Mouse (Mus musculus) cerebral cortex, adult 2 months (tissue): ENCODE data around the gene Rbfox1.

Source experiments
- WGBS: fragments of 180-500 bp; shearing (Covaris S2); methylation state at CpG from one replicate; pipeline ENCODE4 v1.1.7; 2018; 5-methylcytosine and 5-hydroxymethylcytosine counted together

Rbfox1 gene

DNA sequence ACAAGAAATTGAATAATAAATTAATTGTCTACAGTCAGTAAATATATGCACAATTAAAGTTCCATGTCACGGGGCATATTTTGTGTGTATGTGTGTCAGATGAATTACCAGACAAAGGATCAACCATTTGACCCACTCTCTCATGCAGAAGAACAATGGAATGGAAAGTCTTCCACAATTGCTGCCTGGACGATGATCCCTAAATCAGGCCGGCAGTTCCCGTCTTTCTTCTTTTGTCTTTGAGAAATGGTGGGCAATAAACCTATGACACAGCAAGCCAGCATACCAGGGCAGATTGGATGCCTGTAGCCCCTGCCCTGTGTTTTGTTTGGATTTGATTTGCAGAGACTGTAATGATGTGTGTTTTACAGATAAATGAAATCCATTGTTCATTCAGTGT is 362.4 kb downstream of the Rbfox1 start:
- WGBS: 75% methylated on average over 4 of the region's 4 CpGs

DNA sequence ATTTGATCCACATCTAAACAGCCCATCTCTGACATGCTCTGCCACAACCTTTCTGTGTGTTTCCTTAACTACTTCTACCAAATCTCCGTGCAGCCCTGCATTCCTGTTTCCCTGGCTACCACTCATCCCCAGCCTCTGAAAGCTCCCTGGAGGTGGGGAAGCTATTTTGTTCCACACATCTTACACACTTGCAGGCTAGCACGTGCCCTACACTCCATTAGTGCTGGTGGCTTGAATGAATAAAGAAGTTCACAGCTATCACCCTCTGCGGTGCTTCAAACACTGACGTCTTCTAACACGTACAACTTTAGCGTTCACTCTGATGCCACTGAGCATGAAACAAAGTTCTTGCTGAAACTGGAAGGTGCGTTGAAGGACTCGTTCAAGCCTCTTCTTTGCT is 379.4 kb downstream of the Rbfox1 start:
- 51% methylated on average over 8 of the region's 8 CpGs for WGBS

DNA sequence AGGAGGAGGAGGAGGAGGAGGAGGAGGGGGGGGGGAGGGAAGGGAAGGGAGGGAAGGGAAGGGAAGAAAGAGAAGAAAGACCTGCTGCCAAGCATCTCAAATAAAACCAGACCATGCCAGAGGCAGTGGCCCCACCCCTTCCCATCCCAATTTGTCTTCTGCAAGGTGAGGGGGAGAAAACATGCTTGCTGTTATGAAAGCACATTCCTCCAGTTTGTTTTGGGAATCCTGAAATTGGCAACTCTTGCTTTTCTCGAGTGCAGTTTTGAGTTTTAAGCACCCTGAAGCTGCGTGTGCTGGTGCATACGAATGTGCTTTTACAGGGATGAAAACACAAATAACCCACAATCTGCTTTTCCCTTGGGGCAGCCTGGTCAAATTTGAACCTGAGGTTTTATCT is 380.5 kb downstream of the Rbfox1 start:
- WGBS: 47% methylated on average over 3 of the region's 3 CpGs

DNA sequence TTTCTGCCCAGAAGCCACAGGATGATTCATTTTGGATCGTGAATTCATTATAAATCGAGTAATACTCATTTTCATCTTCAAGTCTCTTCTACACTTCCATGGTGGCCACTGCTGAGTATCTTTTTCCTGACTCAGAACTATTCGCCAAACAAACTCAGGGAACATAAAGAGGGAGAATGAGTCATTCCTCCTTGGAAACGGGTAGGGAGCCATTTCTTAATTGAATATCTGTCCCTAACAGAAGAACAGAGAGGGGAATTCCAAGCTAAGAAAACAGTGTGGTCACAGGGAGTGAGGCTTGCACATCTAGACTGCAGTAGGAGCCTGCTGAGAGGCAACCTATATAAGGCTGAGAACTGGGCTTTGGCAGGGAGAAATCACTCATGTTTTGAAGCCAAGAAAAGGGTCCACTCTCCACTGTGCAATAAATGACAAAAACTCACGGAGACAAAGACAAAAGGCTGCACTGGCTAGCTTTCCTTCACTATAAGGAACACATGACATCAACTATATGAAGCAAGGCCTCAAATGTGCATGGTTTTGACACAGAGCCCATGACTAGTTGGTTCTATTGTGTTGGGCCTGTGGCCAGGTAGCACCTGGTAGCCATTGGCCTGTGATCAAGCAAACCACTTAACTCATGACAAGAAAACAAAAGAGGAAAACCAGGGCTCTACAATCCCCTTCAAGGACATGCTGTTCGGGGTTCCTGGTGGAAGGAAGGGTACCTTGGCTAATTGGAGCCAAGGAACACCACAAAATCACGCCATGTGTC is 386.6 kb downstream of the Rbfox1 start:
- WGBS: 58% methylated on average over 7 of the region's 7 CpGs

DNA sequence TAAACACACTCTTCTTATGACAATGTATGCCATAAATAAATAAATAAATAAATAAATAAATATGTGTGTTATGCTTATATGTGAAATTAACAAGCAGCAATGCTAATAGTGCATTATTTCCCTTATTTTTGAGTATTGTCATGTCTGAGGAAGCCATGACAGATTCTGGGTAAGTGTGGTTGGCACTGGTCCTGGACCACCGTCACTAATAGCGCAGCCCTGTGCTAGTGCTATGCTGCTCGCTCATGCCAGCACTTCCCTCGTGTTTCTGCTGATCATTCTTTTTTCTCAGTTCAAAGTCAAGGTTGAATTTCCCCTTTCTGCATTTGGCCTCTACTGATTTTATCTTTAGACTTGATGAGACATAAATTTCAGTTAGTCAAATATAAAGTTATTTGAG is 398.3 kb downstream of the Rbfox1 start:
- 61% methylated on average over 4 of the region's 4 CpGs for WGBS

DNA sequence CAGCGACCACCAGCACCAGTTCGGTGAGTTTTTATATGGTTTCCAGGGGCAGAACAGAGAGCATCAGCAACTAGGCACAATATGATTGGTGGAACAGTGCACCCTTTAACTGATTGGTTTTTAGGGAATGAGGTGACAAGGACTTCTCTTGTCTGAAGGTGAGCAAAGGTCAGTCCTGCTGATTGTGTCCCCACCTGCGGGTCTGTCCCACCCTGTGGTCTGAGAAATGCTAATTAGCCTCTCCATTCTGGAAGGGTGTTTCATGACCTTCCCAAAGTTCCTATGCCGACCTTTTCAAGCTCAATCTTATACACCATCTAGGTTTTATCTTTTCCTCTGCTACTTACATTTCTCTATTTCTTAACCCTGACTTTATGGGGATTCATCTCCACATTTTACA is 399.2 kb downstream of the Rbfox1 start:
- 58% methylated on average over 4 of the region's 4 CpGs for WGBS

DNA sequence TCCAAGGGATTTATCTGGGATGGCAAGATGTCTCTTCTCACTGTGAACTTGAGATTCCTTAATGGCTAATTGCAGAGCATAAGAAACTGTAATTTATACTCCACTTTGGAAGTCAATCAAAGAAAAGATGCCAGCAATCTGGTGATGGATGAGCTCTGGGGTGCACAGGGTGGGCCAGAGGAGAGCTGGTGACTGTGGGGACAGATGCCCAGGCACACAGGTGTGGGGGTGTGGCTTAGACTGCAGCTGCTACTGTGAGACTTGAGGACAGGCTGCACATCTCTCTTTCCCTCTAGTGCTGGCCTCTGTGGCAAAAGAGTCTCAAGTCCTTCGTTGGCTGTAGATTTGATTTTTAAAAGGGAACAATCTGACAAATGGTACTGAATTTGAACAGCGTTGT is 402.5 kb downstream of the Rbfox1 start:
- WGBS: 52% methylated on average over 2 of the region's 2 CpGs

DNA sequence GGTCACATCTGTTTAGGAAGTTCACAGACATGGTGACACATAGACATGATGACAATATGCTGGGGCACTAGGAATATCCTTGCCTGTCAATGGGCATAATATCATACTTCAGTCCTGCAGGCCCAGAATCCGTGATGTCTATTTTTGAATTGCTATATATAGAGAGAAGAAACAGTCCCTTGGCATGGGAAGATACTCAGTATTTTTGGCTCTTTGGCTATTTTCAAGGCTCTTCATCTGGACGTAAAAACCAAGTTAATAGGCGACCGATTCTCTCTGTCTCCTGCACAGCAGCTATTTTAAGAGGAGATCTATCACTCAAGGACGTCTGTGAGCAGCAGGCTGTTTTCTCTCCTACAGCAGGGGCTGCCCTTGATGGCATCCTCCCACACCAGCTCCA is 415.0 kb downstream of the Rbfox1 start:
- 34% methylated on average over 5 of the region's 5 CpGs for WGBS

DNA sequence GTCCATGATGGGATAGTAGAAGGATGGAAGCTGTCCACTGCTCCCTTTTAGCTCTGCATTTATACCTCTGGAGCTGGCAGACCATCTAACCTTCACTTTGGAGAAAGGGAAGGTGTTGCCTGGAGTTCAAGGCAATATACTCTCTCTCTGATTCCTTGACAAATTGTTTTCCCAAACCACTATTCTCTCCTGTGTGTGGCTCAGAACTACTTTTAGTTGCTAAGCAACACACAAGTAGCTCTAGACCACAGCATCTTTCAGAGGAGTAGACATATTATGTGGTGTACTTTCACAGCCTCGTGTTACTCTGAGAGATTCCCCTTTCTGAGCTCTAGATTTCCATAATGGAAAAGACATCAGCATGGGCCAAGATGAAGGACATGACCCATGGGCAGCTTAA is 417.9 kb downstream of the Rbfox1 start:
- WGBS: 29% methylated on average over 1 of the region's 1 CpGs

DNA sequence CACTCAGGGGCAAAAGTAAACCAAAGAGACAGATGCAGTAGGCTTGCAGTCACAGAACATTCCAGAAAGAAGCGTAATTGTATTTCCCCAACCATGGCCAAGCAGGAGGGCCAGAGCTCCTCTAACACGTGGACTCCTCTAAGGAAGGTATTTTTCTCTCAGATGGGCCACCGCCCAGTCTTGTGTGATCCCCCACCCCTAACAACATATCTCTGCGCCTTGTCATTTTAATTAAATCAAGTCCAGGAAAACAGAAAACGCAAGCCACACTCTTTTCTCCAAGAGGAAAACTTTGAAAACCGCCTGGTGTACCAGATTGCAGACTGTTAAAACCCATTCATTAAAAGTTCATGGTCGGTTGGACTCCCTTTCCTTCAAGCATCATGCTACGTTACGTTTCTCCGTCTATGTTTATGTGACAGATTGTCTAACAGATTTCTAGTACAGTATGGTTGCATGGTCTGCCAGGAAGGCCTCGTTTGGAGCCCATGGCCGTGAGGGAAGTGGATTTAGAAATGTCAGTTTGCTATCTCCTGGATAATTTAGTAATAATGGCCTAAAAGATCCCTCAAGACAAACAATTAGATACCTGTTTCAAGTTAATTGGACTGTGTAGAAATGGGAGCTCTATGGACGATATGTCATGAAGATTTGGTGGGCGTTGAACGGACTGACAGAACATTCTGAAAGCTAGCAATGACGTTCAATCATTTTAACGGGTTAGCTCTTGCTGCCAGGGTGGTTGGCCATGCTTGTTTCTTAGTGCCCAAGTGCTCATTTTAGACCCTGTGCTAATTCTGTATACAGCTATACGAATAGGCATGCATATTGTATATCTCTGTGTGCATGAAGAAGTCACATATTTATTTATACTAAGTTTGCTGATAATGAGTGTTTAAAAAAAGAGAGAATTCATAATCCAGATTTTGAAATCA is 425.9 kb downstream of the Rbfox1 start:
- WGBS: 62% methylated on average over 18 of the region's 18 CpGs

DNA sequence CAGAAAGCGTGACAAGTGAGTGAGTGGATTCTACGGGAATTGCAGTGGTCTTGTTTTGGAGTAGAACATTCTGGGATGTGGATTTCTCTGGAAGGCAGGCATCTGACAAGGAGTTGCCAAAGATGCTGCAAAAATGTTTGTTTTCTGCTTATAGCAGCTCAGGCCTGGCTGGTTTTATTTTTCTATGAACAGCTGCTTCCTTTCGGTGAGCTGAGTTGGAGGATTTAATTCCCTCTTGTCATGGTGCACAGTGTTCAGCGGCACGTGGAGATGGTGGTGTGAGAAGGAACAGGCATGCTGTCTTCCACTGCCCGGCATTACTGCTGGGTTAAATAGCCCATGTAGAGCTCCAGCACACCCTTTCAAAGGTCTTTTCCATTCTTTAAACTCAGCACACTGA is 428.5 kb downstream of the Rbfox1 start:
- WGBS: 43% methylated on average over 6 of the region's 6 CpGs

DNA sequence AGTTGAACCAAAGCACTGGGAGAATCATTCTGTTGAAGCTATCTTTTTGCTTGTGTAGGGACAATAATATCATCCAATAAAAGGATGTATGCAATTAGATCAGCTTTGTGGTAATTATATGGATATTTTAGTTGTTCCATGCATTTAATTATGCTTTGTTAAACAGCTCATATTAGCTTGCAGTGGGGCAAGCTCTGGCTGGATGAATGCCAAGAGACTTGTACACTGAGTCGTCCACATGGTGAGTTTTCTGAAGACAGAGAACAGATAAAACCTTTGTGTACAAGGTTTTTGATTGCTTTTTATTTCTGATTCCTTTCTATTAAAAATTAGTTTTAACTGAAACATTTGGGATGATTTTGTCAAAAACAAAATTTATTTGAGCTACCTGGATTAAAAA is 439.7 kb downstream of the Rbfox1 start:
- 47% methylated on average over 1 of the region's 1 CpGs for WGBS

DNA sequence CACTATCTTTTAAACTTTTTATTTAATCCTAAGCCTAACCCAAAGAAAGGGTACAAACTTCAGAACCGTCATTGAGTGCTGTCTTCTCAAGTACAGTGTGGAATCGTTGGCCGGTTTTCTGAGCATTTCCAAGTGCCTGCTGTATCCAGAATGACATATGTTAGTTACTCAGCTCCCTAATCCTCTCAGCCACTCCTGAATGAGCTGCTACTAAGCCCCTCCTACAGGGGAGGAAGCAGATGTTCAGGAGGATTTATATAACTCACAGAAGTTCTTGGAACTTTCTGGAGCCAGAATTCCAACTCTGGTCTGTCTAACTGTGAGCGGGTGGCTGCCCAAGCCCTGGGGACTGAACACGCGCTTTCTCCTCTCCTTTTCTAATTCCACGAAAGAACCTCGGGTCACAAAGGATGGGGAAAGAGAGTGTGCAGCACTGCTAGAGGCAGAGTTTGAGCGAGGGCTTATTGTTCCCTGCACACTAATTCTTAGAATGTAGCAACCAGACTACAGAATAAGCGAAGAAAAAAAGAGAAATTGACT is 446.3 kb downstream of the Rbfox1 start:
- 36% methylated on average over 10 of the region's 10 CpGs for WGBS

DNA sequence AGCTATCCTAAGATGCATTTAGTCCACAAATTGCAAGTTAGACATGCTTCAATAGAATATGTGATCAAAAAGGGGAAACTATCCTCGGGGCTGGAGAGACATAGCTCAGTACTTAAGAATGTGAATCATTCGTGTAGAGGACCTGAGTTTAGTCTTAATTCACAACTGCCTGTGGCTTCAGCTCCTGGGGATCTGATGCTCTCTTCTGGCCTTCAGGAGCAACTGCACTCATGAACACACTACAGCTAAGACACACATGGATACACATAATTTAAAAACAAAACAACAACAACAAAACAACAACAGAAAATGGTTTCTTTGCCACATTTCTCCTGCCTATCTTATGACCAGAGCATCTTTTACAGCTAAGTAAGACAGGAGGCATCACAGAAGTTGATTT is 448.1 kb downstream of the Rbfox1 start:
- 47% methylated on average over 2 of the region's 2 CpGs for WGBS

DNA sequence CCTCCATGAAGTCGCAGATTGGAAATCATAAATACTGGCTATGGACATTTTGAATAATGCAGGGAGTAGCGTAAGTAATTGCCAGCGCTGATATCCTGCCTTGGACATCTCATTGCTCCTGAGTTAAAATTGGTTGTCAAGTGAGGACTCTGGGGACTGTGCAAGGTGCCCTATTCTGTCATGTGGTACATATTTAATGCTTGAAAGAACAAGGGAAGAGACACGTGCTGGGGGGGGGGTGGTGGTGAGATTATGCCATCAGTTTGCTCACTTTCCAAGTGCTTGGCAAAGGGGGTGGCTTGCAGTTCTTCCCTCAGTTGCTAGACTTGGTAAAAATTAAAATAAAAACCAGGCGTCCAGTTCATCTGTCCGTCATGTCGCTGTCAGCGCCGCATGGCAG is 462.9 kb downstream of the Rbfox1 start:
- WGBS: 27% methylated on average over 9 of the region's 9 CpGs

DNA sequence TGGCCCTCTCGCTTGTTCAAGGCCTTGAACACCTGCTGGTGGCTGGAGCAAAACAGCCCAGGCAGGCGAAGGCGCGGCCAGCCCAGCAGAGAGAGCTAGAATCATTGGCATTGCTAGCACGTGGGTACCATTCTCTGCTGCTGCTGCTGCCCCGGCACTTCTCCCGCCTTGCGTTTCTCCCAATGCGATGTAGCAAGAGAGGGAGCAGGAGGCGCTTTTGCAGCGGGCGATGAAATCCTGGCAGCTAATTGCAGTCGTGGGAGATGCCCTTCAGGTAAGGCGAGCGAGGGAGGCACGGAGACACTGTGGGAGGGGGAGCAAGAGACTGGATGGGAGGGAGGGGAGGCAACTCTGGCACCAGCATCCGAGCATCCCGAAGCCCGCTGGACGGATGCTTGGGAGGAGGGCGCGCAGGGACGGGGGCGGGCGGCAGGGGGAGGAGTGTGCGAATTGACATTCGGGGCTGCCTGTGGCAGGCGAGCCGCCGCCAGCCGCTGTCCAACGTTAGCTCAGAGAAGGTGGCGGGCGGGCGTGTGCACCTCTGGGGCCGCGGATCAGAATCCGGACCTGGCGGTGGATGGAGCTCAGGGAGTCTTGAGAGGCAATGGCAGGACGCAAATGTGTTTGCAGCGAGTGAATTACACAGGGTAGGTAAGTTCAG is 463.6 kb downstream of the Rbfox1 start:
- 2% methylated on average over 39 of the region's 41 CpGs for WGBS

DNA sequence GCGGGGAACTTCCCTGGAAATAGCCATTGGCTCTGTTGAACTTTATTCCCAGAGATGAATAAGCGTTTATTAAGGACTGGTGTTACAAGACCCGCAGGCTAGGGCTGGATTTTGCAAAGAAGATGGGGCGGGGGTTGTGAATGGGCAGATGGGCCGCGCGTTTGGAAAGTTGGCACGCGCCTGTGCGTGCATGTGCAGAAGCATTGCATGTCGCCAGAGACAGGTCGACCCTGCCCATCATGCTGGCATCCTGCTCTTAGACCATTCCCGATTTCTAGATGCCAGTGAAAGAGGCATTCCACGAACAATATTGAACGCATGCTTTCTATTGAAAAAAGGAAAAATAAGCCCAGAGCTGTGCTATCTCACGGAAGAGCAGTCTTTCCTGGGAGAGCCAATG is 464.2 kb downstream of the Rbfox1 start:
- 8% methylated on average over 16 of the region's 16 CpGs for WGBS

DNA sequence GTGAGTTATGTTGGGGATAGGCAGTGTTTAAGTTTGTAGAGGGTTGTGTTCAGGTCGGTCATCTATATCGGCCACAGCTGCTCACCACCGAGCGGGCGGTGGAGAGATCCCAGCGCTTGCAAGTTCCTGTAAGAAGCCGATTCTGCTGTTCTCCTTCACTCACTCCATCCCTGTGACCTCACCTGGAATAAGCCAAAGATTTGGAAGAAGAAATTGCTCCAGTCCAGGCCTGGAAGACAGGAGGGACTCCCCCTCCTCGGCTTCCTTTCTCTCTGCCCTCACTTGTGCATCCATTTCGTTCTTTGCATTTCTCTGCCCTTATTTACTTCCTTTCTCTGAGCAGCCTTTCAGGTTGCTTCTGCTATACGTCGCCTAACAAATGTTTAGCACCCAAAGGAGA is 465.1 kb downstream of the Rbfox1 start:
- 51% methylated on average over 11 of the region's 11 CpGs for WGBS

DNA sequence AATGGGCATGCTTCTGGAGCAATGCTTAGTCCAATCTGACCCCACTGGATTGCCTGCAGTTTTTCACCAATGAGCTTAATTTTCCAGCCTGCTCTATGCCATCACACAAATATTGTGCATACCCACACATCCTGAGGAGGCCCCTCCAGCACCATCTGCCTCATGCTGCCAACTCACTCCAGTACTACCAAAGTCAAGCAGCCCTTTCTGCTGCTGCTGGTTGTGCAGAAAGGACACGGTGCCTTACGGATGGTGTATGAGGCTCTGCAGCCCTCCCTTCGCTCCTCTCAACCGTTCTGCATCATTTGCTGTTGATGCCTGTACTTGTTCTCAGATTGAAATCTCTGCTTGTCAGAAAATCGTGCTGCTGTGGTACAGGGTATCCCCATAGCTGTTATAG is 468.0 kb downstream of the Rbfox1 start:
- 47% methylated on average over 5 of the region's 5 CpGs for WGBS

DNA sequence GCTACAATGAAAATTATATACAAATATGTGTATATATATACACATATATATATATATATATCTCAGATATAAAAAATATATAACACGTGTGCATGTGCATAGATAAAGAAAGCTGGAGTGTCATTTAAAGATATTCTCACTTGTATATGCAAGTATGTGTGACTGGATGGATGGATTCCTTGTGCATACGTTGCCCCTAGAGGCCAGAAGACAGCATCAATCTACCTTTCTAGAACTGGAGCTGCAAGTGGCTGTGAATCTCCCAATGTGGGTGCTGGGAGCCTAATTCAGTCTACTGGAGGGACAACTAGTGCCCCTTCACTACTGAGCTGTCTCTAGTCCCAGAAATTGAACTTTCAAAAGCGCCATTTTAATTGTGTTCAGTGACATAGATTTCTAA is 471.8 kb downstream of the Rbfox1 start:
- WGBS: 62% methylated on average over 3 of the region's 3 CpGs

DNA sequence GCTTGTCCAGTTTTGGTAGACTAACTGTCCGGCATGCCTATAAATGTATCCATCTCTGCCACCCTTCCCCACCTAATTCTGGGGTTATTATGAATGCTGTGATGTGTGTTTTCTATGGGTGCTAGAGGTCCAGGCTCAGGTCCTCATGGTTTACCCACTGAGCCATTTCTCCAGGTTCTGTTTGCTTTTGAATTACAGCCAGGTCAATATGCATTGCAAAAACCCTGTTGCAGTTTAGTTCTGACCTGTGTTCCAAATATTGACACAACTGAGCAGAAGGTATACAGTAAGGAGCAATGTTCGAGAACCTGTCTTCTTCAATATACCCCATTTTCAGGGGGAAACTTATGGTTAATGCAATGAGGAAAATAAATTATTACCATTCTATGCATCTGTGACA is 480.6 kb downstream of the Rbfox1 start:
- 92% methylated on average over 2 of the region's 2 CpGs for WGBS

DNA sequence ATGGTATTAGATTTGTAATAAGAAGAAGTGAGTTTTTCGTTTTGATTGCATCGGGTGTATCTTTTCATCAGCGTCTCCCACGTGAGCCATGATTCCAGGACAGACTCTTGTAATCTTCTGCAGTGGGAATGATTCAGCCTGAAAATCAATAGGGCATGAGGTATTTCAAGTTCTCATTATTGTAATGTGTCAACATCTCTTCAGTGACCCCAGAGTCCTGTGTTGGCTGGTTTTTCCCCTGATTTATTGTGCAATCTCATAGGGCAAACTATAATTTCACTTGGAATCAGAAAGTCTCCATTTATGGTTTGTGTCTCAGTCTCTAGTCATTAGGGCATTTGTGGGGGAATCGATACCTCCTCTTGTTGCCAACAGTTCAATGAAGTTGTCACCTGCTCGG is 481.5 kb downstream of the Rbfox1 start:
- WGBS: 87% methylated on average over 6 of the region's 6 CpGs
